Mouse (Mus musculus): ENCODE measurements at regions not wholly inside any gene's neighbourhood (a gene's known extent, or its start where the extent isn't known, plus 50 kb on each side); places are given as distances from the start of the nearest gene placed in this dataset.
A peak's percentile ranks its signal among the peaks of the same experiment; 100 is the strongest.

DNA sequence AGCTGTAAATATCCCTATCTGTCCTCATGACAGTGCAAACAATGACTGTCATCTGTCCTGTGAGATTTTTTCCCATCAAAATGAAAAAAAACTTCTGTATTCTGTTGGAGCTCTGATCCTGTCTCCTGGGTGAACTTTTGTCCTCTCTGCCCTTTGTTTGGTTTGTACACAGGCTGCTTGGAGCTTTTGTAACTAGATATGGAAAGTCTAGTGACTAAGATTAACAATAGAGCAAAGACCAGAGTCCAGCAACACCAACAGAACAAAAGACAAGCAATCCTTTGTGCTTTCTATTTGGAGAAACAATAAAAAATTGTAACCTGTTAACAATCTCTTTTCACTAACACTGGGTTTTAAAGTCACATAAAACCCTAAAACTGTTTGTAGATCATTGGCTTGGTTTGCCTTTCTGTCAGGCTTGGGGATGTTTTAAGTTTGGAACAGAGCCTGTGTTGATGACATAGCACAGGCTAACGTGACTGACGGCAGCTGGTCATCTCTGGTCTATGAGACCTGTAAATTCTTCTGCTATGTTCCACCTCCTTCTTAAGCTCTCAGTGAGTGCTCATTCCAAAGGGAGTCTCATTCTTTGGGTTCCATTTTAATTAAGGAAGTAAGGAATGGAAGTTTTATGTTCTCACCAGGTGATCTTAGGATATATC lies 219.8 kb downstream of the Gm9733 start:
- DNase-seq (ENCODE audit: low spot score), result no peak

DNA sequence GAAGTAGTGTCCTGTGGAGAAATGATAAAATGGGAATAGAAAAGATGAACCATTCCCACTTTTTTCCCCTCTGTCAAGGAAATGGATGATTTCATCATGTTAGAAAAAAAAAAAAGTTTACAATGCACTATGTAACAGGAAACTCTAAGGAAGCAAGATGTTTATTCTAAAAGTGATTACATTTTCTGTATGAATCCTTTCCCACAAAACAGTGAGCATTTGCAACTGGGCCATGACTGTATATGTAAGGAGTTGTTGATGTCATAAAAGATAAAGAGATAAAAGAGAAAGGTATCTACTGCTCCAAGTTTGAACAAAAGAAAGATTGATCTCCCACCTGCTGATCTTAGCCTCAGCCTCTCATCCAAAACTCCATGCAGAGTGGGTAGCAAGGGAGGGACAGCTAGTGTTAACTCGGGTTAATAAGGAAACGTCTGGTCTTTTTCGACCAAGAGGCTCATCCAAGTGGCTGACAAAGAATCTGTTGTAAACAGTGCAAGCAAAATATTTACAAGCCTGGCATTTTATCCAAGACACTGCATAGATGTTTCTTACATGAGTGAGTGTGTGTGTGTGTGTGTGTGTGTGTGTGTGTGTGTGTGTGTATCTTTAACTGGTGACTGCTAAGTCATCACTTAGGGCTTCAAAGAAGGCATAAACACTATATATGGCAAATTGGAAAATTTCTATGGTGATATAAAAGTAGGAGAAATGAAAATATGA lies 213.3 kb downstream of the Gm9733 start:
- no peak for DNase-seq (ENCODE audit: low spot score)

GRCm38 (mm10) chr3:15126736-15127135 lies 205.4 kb downstream of the Gm9733 start:
- DNase-seq (ENCODE audit: low spot score), result no peak

DNA sequence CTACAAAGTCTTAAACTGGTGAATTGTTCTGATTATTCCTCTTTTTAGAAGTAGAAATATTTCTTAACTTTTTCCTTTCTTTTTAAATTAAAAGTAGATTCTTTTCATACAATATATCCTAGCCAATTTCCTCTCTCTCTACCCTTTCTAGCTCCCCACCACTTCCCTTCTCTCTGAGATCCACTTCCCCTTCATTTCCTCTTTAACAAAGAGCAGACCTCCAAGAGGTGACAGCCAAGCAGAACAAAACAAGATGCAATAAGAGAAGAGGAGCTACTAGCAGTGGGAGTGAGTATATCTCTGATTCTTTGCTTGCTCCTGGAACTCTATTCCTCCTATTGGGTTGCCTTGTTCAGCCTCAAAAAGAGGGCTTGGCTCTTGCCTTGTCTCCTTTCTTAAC lies 203.7 kb downstream of the Gm9733 start:
- no peak for DNase-seq (ENCODE audit: low spot score)

DNA sequence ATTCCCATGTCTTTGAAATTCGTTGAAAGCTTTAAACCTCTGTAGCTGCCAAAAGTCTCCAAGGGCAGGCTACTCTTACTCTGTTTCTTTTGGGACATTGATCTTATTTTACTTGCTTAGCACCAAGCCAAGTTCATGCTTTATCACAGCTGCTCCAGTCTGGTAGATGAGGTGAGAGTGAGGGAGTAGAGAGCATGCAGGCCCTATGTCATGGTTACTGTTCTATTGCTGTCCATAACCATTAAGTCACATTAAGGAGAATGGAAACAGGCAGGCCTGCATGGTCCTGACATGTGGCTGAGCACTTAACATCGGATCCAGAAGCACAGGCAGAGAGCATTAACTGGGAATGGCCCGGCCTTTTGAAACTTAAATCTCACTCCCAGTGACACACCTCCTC lies 203.1 kb downstream of the Gm9733 start:
- DNase-seq (ENCODE audit: low spot score), result no peak

DNA sequence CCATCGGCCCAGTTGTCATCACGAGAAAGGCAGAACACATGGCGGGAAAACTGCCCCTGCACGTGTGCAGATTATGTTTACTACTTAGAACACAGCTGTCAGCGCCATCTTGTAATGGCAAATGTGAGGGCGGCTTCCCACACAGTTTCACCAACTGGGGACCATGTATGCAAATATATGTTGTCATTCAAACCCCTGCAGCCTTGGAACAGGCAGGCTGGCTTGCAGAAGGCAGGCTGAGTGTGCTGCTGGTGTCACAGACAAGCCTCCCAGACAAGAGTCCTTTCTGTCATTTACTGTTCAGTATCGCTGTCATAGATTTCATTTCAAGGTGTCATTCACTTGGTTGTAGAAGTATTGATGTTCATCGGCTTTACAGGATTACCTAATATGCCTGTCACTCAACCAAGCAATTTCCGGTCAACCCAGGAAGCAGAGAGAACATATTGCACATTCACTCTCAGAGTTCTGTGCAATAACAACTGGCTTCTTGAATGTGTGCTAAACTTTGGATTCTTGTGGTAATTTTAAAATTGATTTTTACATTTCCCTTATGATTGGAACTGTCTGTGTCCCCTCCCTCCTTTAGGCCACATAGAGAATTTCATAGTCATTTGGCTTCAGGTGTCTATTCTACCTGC lies 202.3 kb downstream of the Gm9733 start:
- no peak for DNase-seq (ENCODE audit: low spot score)

- DNase-seq (ENCODE audit: low spot score), result no peak
Observed at GRCm38 (mm10) chr3:15132136-15132535, 200.0 kb downstream of the Gm9733 start.

- no peak for DNase-seq (ENCODE audit: low spot score)
Observed at GRCm38 (mm10) chr3:15139550-15139949, 192.6 kb downstream of the Gm9733 start.

- no peak for DNase-seq (ENCODE audit: low spot score)
Observed at GRCm38 (mm10) chr3:15153710-15154109, 178.4 kb downstream of the Gm9733 start.

- peak; percentile 37 for DNase-seq (ENCODE audit: low spot score)
Observed at GRCm38 (mm10) chr3:15154153-15154552, 177.9 kb downstream of the Gm9733 start.

- no peak for DNase-seq (ENCODE audit: low spot score)
Observed at GRCm38 (mm10) chr3:15156681-15157080, 175.4 kb downstream of the Gm9733 start.

DNA sequence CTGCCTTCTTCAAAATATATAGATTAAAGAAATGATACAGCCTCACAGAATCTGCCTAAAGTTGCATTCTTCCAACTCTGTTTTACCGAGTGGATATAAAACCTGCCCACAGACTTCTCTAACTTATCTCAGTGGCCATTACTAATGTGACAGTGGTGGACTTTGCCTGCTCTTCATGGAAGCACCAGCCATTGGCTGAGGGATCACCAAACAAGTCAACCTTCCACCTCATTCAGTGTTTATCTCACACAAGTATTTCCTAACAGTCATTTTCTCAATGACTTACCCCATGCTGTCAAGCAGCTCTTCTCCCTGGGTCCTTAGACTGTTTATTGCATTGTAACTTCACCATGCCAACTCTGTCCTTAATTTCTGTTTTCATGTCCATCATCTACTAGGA lies 174.3 kb downstream of the Gm9733 start:
- DNase-seq (ENCODE audit: low spot score), result no peak

- no peak for DNase-seq (ENCODE audit: low spot score)
Observed at GRCm38 (mm10) chr3:15158926-15159325, 173.2 kb downstream of the Gm9733 start.

DNA sequence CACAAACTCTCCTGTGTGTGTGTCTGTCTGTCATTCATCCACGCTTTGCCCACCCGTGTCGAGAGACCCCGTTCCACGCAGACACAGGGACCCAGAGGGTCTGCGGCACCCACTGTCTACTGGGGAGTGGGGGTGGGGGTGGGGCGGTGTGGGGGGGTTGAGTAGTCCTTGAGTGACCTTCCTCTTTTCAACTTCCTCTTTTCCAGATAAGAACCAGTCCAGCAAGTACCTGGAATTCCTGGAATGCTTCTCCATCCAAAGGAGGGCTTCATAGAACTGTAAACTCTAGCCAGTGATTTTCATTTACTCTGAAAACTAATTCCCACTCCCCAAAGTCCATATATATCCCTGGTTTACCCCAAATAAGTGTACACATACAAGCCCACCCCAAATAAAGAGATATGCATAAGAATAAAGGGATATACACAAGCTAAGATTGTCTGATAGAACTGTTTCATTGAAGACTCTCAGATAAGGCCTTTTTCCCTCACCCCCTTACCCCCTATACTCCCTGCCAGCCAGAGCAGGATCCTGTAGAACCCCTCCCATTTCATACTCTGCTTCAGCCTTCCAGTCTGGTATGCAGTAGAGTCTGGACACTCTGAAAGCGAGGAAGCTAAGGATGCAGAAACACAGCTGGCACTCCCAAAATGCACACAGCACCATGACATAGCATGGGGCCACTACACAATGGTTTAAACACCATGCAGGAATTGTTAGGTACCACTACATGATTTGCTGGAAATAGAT lies 172.0 kb downstream of the Gm9733 start:
- no peak for DNase-seq (ENCODE audit: low spot score)

DNA sequence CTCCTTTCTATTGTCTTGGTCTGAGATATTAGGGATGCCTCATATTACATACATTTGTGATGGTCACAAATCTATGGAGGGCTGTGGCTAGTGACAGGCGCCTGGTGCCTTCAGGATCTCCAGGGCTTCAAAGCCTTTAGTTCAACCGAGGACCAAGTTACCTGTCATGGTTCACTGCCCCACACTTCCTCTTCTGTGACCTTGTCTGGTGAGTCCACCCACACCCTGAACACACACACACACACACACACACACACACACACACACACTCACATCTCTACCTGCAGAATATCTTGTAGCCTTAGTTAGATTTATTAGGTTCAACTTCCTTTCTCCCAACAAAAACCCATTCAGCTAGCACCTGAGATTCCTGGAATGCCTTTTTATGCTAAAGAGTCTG lies 156.3 kb downstream of the Gm9733 start:
- DNase-seq (ENCODE audit: low spot score), result no peak

DNA sequence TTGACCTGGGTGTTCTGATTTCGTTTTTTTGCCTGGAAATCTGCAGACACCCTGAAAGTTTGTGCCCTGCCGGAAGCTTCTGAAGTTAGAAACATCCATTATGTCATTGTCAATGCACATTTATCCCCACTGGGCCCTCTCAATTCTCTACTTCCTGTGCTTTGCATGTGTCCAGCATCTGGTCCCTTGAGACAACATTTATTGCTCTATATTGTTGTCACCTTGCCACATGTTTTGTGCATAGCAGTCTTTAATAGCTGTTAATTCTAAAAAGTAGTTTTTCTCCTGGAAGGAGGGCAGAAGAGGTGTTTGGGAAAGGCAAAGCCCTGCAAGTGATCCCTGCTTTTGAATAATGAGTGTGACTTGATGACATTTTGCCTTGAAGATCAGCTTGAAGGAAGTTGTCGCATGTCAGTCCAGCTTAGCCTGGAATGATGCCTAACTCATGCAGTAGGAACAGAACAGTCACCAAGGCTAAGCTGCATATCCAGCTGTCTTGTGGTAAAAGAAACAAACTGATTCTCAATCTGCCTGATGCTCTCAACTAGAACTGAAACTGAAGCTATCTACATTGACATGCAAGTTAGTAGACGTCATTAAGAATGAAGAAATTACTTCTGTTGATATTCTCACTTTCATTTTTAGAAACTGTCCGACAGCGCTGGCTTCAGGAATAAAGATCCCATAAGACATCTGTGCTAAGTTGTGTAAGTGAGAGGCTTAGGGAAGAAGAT lies 152.9 kb downstream of the Gm9733 start:
- DNase-seq (ENCODE audit: low spot score), result no peak

DNA sequence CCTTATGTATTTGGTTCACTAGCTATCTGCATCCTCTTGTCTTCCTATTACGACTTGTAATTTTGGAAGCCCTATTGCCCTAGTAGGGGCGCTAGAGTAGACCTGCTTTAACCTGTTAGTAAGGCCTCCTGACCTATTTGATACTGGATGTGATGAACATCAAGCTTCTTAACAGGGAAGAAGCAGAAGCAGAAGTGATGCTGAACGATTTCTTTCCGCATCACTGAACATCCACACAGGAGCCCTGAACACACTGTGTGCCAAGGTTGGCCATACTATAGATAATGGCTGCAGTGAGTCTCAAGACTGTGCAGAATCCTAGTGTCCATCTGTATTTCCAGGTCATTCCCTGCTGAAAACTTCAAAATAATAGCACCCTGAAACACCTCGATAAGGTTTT lies 151.0 kb downstream of the Gm9733 start:
- no peak for DNase-seq (ENCODE audit: low spot score)

DNA sequence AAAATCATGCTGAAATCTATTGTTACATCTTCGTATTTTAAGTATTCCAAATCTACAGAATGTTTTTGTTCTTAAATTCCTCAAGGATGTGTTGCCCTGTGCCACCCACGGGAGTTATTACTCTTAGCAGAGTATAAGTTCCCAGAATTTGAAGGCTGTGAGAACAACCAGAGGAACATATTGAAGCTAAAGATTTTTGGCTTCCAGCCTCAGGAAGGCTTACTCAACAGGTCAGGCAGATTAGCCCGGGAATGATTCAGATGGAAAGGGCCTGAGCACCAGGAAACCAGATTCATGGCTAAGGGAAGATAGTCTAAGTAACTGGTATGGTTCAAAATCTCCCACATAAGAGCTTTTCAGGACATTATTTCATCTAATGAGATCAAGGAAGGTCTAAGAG lies 145.4 kb downstream of the Gm9733 start:
- DNase-seq (ENCODE audit: low spot score), result no peak

DNA sequence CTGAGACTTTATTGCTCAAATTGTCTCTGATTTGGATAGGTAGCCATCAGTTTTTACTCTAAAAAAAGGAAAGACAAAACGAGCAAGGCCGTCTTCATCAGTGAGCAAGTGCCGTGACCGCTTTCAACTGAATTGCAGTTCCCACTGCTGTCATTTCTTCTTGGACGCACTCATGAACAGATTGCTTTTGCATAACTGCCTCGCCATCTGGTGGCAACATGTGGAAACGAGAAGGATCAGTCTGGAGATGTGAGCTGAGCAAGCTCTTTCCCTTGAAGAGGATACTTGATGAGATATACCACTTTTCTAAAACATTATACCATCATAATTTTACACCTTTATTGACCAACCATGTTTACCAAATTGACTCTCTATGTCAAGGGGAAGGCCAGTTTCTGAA lies 137.7 kb downstream of the Gm9733 start:
- peak; percentile 51 for DNase-seq (ENCODE audit: low spot score)

- DNase-seq (ENCODE audit: low spot score), result no peak
Observed at GRCm38 (mm10) chr3:15196101-15196500, 136.0 kb downstream of the Gm9733 start.

DNA sequence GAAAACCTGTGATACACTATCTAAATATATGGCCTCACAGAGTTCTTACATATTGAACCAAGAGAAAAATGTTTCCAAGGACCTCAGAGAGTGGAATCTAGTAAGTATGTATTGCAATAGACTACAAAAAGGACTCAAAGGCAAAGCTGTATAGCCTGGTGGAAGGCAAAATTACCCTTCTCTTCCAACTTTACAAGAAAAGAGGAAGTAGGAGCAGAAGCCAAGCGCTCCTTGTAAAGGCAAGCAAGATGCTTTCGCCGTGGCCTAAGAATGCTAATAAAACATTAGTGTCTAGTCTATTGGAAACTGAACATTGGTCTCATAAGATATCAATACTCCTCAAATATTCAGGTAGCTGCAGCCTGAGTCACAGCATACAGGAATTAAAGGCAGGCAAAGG lies 134.0 kb downstream of the Gm9733 start:
- DNase-seq (ENCODE audit: low spot score), result no peak

- no peak for DNase-seq (ENCODE audit: low spot score)
Observed at GRCm38 (mm10) chr3:15200309-15200708, 131.8 kb downstream of the Gm9733 start.
